Mouse (Mus musculus) T-helper 17 cell (primary cell): ENCODE results near the gene Tex9.

Experiments
- in situ Hi-C, 2 experiments: fragments of 300-600 bp; cut with MboI, MseI; formaldehyde crosslinking; loops; 1 replicate in 1 of 2; 2 replicates in 1 of 2; pipeline ENCODE4 v1.15.1; 2025; ENCODE audit warnings: high pct_unique_total_duplicates in 2 of 2

Gene Tex9

GRCm38 (mm10) chr9:72492194-72492565 lies at the start of gene Tex9:
Gene Tex9 (minus strand): TSS chr9:72492212.
- in situ Hi-C loops = loop anchor here in 1 of 2 experiments (5.0 kb wide), 1 partner anchor 35 kb away; no protein-coding TSS in a partner anchor

- in situ Hi-C loops = loop anchor here in 1 of 2 experiments (10.0 kb wide), 1 partner anchor 418 kb away; the partner anchor contains the start of genes Dyx1c1 and Gm44503
These were observed 45.1 kb upstream of the Tex9 start for GRCm38 (mm10) chr9:72537086-72537485.

- in situ Hi-C loops = loop anchor here in 1 of 2 experiments (10.0 kb wide), 1 partner anchor 419 kb away; the partner anchor contains the start of genes Dyx1c1 and Gm44503
These were observed 43.4 kb upstream of the Tex9 start for GRCm38 (mm10) chr9:72535394-72535793.

GRCm38 (mm10) chr9:72534985-72535384 lies 43.0 kb upstream of the Tex9 start:
- in situ Hi-C loops = loop anchor here in 1 of 2 experiments (10.0 kb wide), 1 partner anchor 420 kb away; the partner anchor contains the start of genes Dyx1c1 and Gm44503

GRCm38 (mm10) chr9:72533089-72533415 lies 41.0 kb upstream of the Tex9 start:
- in situ Hi-C loops = loop anchor here in 1 of 2 experiments (10.0 kb wide), 1 partner anchor 422 kb away; the partner anchor contains the start of genes Dyx1c1 and Gm44503

GRCm38 (mm10) chr9:72532381-72533088 lies 40.5 kb upstream of the Tex9 start:
- in situ Hi-C loops = loop anchor here in 1 of 2 experiments (10.0 kb wide), 1 partner anchor 422 kb away; the partner anchor contains the start of genes Dyx1c1 and Gm44503

GRCm38 (mm10) chr9:72531996-72532380 lies 40.0 kb upstream of the Tex9 start, which contains the start of gene Rfx7:
Gene Rfx7 (plus strand): TSS chr9:72532240.
- in situ Hi-C loops = loop anchor here in 1 of 2 experiments (10.0 kb wide), 1 partner anchor 423 kb away; the partner anchor contains the start of genes Dyx1c1 and Gm44503

GRCm38 (mm10) chr9:72531291-72531995 lies 39.4 kb upstream of the Tex9 start:
- in situ Hi-C loops = loop anchor here in 1 of 2 experiments (10.0 kb wide), 1 partner anchor 423 kb away; the partner anchor contains the start of genes Dyx1c1 and Gm44503

- in situ Hi-C loops = loop anchor here in 1 of 2 experiments (10.0 kb wide), 1 partner anchor 424 kb away; the partner anchor contains the start of genes Dyx1c1 and Gm44503
These were observed 38.8 kb upstream of the Tex9 start for GRCm38 (mm10) chr9:72530824-72531223.

- in situ Hi-C loops = loop anchor here in 1 of 2 experiments (10.0 kb wide), 1 partner anchor 425 kb away; the partner anchor contains the start of genes Dyx1c1 and Gm44503
These were observed 38.2 kb upstream of the Tex9 start for GRCm38 (mm10) chr9:72530237-72530636.

GRCm38 (mm10) chr9:72526091-72526490 lies 34.1 kb upstream of the Tex9 start:
- in situ Hi-C loops = loop anchor here in 1 of 2 experiments (5.0 kb wide), 2 partner anchors 34 to 69 kb away; partner anchors contain the start of gene Tex9

GRCm38 (mm10) chr9:72520849-72521248 lies 28.8 kb upstream of the Tex9 start:
- in situ Hi-C loops = no loop called here

- in situ Hi-C loops = no loop called here
These were observed 27.2 kb upstream of the Tex9 start for GRCm38 (mm10) chr9:72519246-72519645.

GRCm38 (mm10) chr9:72515366-72515765 lies 23.4 kb upstream of the Tex9 start:
- in situ Hi-C loops = no loop called here

- in situ Hi-C loops = no loop called here
These were observed 20.4 kb upstream of the Tex9 start for GRCm38 (mm10) chr9:72512229-72512981.

GRCm38 (mm10) chr9:72497171-72497570 lies 5.2 kb upstream of the Tex9 start:
- in situ Hi-C loops = no loop called here

- in situ Hi-C loops = no loop called here
These were observed 4.7 kb upstream of the Tex9 start for GRCm38 (mm10) chr9:72496691-72497090.

- in situ Hi-C loops = loop anchor here in 1 of 2 experiments (5.0 kb wide), 1 partner anchor 33 kb away; no protein-coding TSS in a partner anchor
These were observed 2.1 kb upstream of the Tex9 start for GRCm38 (mm10) chr9:72493984-72494685.

- in situ Hi-C loops = loop anchor here in 1 of 2 experiments (5.0 kb wide), 1 partner anchor 34 kb away; no protein-coding TSS in a partner anchor
These were observed 1.5 kb upstream of the Tex9 start for GRCm38 (mm10) chr9:72493465-72493864.

- in situ Hi-C loops = loop anchor here in 1 of 2 experiments (5.0 kb wide), 1 partner anchor 36 kb away; no protein-coding TSS in a partner anchor
These were observed 336 bp downstream of the Tex9 start for GRCm38 (mm10) chr9:72491559-72492193.
